Mouse (Mus musculus) G1E-ER4 (cell line): ENCODE data around the gene Arhgap6. TPM values are rescaled to one million over a fixed set of nuclear protein-coding genes. Genes with fewer than 3 reads are reported as not detected.

ENCODE experiments used
- GATA1 ChIP-seq: IDR thresholded peaks from one replicate; pipeline ENCODE4 v1.8.0; 2012; ENCODE audit warnings: low read length, inconsistent platforms
- polyA plus RNA-seq: library from polyadenylated mRNA; stranded (reverse); fragments of >175 nt; gene quantifications from 2 replicates; pipeline ENCODE4 v1.2.3, GENCODE M21; 2012

Gene Arhgap6
- 15.9 and 19.5 TPM in 2 replicates for polyA plus RNA-seq

DNA sequence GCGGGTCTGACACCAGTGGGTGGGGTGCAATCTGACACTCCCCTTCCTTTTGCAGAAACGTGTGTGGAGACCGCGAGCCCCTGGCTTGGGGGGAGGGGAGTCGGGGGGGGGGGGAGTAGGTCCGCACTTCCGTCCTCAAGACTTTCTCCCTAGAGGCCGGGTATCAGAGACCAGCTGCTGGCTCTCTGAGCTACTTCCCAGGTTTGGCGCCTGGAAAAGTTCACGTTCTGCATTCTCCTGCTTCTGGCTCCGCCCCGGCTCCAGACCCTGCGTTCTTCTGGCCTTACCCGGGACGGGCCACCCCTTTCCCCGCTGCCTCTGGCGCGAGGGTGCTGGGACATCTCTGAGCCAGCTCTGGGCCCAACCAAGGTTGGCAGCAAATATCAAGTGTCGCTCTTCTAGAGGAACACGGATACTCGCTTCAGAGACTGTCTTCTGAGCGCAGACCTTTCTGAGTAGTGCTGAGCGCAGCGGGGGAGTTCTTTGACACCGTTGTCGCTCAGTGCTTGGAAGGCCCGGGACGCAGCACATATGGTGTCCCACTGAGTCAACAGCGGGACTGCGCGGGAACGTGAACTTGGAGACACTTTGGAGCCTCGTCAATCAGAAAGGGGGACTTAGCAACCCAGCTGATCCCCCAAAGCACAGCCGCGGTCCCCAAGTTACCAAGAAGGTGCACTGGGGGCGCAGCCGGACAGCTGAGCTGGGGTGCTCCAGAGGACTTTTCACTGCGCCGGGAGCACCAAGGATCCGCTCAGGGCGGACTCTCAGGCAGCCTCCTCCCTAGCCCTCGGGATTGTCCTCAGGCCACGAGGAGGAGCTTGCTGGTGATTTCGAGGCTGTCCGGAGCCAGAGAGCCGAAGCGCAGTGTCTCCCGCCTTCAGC, at the start of gene Arhgap6:
TSS of gene Arhgap6 (plus strand) at position 126 of the 885 bp plus-strand sequence.
- TF ChIP-seq GATA1 = no peak

DNA sequence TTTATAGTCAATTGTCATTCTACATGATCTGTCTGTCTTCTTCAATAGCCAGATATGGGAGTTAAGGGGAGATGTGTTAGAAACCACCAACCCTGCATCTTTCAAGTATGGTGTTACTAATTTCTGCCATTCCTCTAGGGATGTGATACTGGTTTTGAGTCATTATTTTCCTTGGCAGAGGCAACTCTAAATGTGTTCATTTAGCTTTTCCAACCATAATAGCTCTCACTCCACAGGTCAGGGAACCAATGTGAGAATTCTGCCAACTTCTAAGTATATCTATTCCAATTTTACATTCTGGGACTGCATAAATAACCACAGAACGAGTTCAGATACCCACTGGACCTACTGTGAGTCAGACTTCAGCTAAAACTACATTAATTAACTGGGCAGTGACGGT, 47.9 kb upstream of the Arhgap6 start:
- no peak for TF ChIP-seq GATA1

DNA sequence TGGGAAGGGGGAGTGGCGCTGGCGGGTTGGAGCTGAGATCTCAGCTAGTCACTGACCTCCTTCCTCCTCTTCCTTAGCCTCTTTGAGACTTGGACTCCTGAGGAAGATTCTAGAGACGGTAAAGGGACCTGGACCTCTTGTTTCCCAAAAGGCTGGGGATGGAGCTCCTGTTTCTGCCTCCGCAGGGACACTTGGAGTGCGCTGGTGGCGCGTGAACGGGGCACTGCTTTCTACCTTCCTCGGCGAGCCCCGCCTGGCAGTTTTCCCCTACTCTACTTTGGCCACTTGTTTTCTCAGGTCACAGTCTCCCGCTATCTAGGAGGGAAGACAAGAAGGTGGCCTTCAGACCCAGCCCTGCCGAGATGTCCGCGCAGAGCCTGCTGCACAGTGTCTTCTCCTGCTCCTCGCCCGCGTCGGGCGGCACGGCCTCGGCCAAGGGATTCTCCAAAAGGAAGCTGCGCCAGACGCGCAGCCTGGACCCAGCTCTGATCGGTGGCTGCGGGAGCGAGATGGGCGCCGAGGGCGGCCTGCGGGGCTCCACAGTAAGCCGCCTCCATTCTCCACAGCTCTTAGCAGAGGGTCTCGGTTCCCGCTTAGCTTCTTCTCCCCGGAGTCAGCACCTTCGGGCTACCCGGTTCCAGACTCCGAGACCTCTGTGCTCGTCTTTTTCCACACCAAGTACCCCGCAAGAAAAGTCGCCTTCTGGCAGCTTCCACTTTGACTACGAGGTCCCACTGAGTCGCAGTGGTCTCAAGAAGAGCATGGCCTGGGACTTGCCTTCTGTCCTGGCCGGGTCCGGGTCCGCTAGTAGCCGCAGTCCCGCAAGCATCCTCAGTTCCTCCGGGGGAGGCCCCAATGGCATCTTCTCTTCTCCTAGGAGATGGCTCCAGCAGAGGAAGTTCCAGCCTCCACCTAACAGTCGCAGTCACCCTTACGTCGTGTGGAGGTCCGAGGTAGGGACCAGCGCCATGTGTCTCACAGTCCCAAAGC, 1.3 kb downstream of the Arhgap6 start:
- no peak for TF ChIP-seq GATA1

DNA sequence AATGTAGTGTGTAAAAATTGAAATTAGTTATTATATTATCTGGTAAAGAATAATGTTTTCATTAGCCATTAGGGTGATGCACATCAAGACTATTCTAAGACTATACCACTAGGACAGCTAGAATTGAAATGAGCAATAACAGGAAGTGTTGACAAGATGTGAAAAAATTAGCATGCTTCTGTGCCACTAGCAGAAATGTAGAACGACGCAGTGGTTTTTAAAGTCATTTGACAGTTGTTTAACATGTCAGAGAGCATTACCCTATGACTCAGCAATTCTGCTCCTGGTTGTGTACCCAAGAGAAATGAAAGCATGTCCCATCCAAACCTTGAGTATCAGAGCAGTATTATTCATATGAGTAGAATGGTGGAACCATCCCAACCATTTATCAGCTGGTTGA, 9.8 kb downstream of the Arhgap6 start:
- TF ChIP-seq GATA1 = no peak

DNA sequence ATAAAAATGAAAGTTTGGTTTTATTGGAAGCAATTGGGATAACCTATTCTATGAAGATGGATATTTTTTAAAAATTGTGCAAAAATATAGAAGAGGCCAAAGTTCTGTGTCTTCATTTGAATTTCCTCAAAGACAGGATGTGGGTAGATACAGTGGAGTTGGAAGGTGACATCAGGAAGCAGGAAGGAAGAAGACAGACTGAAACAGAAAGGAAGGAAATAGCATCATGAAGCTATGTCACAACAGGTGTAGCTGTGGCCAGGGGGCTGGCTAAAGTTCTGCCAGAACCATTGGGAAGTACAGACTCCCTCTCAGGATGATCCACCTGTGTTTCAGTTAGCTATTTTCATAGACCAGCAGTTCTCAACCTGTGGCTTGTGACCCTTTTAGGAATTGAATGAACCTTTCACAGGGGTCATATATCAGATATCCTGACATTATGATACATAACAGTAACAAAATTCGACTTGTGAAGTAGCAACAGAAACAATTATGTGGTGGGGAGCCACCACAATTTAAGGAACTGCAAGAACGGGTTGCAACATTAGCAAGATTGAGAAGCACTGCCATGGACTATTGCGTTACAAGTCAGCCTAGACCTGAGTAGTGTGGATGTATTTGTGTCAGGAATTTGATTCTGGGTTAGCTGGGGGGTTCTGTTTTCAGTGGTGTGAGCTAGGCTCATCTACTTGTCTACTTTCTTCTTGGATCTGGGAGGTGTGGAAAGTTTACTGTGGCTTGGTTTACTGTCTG, 15.8 kb downstream of the Arhgap6 start:
- TF ChIP-seq GATA1 = no peak

DNA sequence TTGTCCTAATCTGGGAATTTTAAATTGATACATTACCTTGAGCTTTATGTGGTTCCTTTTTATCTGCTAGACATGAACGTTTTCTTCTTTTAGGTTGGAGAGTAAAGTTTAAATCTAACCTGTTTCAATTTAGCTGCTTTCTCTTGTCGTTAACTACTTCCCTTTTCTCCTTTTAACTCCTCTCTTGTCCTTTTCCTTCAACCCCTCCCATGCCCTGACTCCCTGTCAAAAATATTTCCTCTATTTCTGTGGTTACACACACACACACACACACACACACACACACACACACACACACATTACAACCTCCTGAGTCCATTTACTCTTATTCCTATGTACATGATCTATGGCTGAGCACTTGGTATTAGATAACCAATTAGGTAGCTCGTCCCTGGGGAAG, 24.0 kb downstream of the Arhgap6 start:
- no peak for TF ChIP-seq GATA1

DNA sequence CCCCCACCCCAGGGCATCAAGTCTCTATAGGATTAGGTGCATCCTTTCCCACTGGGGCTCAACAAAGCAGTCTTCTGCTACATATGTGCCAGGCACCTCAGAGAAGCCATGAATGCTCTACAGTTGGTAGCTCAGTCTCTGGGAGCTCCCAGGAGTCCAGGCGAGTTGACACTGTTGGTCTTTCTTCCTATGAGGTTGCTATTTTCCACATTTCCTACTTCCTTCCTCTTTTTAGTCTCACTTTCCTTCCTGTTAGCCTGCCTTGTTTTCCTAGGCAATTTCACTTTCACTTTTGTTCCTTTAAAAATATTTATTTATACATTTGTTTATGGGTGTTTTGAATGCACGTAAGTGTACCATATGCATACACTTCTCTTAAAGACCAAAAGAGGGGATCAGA, 29.3 kb downstream of the Arhgap6 start:
- no peak for TF ChIP-seq GATA1

DNA sequence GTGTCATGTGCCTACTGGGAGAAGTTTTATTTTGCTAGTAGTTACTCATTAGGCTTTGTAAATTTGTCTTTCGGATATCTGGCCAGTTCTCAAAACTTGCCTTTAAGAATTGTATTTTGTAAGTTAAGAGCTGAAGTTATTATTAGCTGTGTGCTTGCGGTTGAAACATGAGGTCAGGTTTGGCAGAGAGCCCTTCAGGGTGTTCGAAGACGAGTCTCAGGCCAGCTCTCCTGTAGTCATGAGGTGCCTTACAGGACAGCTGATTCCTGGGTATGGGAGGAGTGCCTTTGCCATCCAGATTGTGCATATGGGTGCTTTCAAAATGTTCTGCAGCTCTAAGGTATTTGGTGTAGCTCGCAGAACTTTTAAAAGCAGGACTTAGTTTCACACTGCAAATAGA, 37.4 kb downstream of the Arhgap6 start:
- no peak for TF ChIP-seq GATA1

DNA sequence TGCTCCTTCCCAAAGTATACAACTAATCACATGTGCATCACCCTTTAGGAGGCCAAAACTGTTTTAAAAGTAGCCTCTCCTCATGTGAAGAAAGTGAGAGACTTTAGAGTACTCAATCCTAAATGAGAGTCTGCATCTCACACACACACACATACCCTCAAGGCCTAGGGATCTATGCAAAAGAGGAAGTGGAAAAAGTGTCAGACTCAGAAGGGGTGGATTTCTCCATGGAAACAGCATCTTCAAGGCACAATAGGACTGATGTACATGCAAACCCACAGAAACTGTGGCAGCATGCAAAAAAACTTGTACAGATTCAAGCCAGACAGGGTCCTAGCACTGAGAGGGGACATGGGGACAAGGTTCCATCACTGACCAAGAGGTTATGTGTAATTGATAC, 53.2 kb downstream of the Arhgap6 start:
- TF ChIP-seq GATA1 = no peak

DNA sequence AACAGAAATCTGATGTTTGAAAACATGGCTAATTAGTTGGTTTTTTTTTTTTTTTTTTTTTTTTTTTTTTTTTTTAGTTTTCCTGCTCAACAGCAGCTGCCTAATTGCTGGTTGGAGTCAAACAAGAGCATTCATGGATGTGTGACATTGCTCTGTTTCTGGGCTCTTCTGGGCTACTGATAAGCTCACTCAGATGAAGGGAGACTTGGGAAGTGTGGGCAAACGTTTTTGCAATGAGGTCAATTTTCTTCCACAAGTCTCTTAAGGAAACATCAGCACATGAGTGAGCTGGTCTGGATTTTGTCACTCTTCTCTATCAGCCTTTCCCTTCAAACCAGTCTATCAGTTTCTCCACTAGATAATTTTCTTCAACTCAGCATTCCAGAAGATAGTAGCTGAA, 79.8 kb downstream of the Arhgap6 start:
- no peak for TF ChIP-seq GATA1

DNA sequence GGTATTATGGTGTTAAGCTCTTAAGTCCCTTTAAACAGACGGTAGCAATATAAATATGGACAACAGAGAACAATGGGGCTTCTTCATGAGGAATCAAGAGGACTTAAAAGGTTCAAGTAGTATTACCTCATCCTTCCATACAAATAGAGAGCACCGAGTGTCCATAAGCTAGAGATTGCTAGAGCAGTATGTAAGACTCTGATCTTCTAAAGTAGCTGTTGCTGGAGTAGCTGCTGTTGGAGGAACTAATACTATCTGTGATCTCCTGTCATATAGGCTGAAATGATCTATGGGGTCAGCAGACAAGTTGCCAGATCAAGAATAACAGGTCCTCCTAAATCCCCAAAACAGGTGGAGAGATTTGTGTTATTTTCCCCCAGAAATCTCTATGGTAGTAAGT, 108.7 kb downstream of the Arhgap6 start:
- no peak for TF ChIP-seq GATA1

DNA sequence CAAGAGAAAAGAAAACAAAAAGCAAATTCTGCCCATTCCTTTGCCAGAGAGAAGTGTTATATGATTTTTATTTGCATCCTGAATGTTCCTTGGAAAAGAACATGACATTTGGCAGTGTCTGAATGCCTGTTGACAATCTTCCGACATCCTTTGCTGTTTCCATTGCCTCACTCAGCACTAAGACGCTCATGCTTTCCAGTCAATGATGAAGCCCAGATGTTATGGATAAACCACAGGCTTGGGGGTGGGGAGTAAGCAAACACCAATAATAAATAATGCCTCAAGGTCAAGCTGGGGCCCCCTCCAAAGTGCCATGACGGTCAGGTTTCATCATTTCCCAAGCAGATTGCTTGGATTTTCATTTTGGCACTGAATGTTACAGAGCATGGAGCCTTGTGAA, 109.2 kb downstream of the Arhgap6 start:
- no peak for TF ChIP-seq GATA1

DNA sequence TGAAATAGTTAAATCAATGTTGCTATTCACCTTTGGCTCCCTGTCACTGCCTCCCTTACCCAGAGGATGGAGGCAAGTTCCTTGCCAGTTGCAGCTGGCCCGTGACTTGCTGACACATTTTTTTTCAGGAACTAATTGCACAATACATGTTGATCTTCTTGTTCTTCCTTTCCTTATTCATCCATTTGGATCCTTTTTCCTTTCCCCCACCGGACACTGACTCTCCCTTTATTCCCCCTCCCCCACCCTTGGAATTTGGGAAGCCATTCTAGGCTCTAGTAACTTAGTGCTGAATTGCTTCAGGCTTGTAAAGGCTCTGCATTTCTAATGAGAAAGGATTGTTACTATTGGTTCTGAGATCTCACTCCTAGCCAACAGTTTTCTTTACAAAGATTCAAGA, 112.7 kb downstream of the Arhgap6 start:
- no peak for TF ChIP-seq GATA1

DNA sequence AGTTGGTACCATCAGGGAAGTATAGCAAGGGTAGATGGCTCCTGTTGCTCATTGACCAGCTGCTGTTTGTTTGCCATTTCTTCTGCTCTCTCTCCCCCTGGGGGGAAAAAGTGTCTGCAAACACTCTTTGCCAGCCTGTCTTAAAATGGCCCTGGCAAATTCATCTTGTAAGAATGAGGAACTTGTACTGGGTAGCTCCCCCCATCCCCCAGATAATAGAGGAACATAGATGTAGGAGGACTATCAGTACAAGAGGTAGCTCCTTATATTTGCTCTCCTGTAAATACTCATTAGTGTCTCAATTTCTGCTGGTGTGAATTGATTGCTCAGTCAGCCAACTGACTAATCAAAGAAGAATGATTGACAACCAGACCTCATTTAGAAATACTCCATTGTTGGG, 118.6 kb downstream of the Arhgap6 start:
- no peak for TF ChIP-seq GATA1

DNA sequence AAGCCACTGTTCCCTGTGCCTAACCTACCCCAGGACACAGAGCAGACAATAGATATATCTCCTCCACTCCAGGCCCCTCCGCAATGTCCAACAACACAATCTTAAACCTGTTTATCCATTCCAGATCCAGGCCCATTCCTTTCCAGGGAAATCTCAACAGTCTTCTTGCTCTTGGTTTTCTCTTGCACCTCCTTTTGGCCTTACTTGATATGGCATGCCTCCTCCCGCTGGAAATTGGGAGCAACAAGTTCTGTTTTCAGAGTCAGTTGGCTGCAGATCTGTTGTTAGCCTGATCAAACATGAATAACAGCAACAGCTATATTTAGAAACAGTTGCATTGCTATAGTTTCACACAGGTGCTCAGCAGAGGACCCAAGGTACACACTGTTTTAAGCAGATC, 126.0 kb downstream of the Arhgap6 start:
- TF ChIP-seq GATA1 = no peak
